Mouse (Mus musculus): ENCODE measurements at regions not wholly inside any gene's neighbourhood (a gene's known extent, or its start where the extent isn't known, plus 50 kb on each side); places are given as distances from the start of the nearest gene placed in this dataset.

DNA sequence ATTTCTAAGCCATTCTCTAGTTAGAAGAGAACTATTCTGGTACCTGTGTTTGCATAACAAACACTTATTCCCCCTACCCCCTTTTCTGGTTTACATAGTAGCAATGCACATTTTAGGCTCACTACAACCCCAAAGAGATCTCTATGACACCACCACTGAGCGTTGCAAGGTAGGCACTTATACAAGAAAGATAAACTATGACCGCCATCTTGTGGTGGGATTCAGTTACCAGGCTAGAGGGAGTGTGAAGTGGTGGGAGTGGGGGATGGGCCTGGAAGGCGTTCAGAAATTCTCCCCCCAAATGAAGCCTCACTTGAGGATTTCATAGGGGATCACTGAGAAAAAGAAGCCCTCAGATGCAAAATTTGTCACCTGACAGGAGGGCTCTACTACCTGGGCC is 64.4 kb upstream of the Fst start:
- in situ Hi-C loops (cut with MboI, MseI): no loop called here

DNA sequence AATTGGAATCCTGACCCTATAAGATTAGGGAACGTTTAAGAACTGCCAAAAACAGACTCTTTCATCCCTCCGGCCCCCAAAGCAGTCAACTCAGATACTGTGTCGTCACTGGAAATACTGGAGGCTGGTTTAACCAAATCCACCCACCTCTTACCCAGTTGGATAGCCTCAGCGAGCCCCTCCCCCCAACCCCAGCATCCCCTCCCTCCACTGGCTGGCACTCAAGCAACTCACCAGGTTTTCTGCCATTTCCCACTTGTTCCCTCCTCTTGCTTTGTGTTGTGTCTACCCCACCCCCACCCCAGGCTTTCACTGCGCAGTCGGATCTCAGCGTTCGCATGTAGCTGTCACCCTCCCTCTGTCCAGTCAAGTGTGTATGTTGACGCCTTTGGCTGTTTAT is 68.1 kb upstream of the Fst start:
- in situ Hi-C loops (cut with MboI, MseI): no loop called here

DNA sequence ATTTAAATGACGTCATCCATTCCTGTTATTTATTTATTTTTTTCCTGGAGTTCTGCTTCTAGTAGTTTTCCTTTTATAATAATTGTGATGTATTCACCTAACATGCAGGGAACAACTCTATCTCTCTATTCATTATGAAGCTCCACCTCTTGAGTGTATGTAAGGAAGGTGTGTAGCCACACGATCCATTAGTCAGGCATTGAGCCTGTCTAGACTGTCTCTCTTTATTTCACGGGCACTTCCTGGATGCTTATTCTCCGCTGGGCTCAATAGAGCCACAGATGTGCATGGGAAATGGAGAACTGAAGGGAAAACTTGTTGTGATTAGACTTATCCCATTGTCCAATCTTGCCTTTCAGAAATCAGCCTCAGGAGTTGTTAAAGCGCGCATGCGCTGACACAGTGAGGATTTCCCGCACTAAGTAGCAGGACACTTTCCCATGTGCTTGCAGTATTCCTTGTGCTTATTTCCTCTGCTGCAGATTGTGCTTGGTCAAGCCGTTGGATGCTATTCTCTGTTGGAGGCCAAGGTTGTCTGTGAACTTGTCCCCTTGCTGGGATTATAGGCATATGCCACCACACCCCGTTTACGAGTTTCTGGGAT is 71.5 kb upstream of the Fst start:
- in situ Hi-C loops (cut with MboI, MseI): no loop called here

DNA sequence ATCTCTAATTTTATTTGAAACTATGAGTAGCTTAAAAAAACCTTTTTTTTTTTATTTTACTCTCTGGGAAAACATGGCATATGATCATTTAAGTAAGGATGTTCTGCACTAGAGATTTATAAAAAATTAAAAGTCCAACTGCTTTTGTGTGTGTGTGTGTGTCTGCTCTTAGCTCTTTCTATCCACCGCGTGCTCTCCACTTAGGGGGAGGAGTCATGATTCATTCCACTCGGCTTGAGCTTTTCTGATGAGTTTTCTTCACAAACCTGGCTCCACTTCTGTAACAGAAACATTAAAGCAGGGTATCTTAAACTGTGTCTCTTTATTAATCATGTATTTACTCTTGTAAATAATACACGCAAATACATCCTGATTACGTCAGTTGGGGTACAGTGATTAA is 73.0 kb upstream of the Fst start:
- in situ Hi-C loops (cut with MboI, MseI): no loop called here

DNA sequence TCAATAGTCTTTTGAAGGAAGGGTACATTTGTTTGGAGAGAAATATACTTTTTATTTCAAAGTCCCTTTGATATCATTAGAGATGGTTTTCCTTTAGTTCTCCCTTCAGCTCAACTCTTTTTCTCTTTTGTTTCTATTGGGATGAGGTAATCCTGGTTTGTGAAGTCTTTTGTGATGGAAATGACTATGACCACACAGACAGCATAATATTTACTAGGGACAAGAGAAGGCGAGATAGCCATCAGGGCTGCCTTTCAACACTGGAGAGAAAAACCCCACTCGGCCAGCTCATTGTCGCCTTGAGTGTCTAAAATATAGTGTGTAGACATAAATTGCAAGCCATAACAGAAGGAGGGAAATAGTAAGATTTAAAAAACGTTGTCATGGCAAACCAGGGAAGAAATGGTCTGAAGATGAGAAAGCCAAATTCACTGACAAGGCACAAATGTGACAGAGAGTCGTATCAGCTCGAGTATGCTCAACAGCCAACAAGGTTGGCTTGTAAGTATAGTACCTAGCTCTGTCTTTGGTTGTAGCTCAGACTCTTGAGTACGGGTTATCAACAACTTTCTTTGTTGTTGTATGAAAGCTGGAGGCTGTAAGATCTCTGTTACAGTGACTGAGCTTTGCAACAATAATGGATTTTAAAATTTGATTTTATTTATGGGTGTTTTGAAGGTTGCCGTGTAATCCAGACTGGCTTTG is 73.8 kb upstream of the Fst start:
- in situ Hi-C loops (cut with MboI, MseI): no loop called here

DNA sequence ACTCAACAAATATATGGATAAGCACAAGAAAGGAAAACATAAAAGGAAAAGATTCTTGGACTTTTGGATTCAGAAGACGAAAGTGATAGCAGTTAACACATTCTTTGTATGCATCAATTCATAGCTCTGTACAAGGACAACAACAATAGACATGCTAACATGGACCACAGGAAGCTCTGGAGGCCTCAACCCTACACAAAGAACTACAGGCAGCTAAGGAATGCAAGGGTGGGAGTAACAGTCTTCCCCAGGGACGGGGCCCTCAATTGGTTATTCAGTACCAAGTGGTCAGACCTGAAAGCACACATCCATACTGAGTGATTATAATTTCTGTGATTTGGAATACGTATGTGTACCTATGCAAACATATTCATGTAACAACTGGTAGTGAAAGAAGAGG is 75.8 kb upstream of the Fst start:
- in situ Hi-C loops (cut with MboI, MseI): no loop called here

DNA sequence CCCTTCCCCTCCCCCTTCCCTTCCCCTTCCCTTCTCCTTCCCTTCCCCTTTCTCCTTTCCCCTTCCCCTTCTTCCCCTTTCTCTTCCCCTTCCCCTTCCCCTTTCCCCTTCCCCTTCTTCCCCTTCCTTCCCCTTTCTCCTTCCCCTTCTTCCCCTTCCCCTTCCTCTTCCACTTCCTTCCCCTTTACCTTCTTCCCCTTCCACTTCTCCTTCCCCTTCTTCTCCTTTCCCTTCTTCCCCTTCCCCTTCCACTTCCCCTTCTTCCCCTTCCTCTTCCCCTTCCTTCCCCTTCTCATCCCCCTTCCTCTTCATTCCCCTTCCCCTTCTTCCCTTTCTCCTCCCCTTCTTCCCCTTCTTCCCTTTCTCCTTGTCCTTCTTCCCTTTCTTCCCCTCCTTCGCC is 77.0 kb upstream of the Fst start:
- in situ Hi-C loops (cut with MboI, MseI): no loop called here

DNA sequence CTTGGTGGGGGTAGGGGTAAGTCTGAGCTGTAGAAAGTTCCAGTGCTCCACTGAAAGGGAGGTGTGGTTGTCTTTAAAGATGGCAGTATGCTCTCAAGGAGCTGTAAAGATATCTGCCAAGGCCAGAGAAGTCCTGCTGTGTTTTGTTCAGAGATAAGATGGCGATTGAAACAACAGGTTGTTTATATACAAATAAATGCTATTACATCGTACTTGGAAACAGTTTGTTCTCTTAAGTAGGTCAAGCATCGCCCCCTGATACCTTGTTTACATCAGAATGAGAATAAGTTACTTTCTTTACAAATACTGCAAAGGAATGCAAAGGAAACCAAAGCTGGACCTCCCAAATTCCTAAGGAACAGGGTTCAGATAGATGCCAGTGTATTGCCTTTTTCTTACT is 113.0 kb upstream of the Fst start:
- in situ Hi-C loops (cut with MboI, MseI): no loop called here

DNA sequence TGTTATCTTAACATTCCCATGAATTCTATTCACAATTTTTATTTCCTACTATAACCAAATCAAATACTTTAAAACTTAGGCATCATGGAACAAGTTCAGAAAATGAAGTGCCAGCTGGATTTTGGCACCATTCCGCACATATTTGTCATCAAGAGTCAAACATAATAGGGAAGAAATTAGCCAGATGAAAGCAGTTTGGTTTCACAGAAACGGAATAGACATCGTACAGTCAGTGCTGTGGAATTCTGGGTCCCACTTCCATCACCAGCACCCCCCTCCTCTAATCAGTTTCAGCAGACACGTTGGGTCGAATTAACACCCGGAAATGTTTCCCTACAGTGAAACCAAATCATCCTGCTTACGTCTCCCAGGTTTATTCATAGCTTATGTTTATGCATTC is 125.8 kb upstream of the Fst start:
- in situ Hi-C loops (cut with MboI, MseI): no loop called here

DNA sequence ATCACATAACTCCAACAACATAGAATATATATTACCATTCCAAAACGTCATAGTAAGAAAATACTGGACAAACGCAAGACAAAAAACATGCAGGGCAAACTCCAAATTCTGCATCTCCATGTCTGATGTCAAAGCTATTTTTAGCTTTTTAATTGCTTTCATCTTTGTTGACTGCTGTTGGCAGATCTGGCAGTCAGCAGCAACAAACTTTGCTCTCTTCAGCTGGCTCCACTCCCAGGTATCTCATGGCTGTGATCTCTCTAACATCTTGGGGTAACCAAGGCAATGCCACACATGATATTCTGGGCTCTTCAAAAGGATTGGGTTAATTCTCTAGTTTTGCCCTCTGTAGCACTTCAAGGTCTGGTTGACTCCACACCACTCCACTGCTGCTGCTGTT is 128.9 kb upstream of the Fst start:
- in situ Hi-C loops (cut with MboI, MseI): no loop called here

DNA sequence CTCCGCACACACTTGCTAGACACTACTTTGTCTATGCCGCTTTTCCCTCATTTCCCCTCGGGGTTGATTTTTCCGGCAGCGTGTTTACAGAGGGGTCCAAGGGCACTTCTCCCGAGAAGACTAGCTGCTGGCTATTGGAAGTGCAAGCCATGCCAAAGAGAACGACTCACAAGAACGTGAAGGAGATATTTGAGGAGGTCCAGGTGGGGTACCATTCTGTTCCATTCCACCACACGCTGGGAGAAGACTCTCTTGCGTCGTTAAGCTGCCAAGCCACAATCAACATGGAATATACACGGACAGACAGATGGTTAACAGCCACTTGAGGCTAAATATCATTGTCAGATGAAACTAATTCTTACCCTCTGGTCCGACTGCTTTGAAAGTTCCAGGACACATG is 144.6 kb upstream of the Fst start:
- in situ Hi-C loops (cut with MboI, MseI): loop anchor here in 1 of 2 experiments (10.0 kb wide), 1 partner anchor 239 kb away; no protein-coding TSS in a partner anchor

DNA sequence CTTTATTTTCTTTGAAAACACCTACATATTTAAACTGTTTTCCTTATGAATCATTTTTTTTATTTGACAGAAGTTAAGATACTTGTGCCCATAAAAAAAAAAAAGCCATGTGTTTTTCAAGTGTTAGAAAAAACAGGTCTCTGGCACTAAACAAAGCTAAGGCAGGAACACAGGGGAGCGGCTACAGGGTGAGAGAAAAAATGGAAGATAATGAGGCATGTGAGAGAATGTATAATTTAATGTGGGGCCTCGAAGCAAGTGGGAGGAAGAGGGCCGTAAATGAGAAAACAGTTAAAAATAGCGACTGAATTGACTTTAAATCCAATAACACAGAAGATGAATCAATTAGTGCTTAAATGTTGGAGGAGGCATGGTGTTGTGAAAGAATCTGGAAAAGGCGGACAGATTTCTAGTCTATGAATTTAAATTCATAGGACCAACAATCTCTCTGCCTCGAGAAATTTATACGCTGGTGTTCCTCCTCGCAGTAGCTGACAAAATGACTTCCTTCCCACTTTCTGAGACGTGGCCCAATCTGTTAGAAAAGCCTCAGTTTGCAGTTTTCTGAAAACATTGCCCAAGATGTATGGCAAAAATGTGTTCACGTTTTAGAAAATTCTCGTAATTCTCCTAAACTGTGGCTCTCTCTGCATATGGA is 145.4 kb upstream of the Fst start:
- in situ Hi-C loops (cut with MboI, MseI): loop anchor here in 1 of 2 experiments (10.0 kb wide), 1 partner anchor 239 kb away; no protein-coding TSS in a partner anchor

DNA sequence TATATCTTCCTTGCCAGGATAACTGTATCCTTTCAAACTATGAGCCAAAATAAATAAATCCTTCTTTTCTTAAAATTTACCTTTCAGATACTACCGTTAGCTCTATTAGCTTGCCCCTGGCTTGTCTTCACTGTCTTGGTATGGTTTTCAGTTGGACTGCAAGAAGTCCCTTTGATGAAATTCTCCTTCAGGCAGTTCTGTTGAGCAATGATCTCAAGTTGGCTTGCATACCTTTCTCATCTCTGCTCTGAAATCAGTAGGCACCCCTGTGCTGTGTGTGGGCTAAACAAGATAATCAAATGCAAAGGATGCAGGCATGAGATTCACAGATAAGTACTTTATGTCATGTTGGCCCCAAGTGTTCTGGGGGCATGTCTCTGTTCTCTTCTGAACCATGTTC is 155.2 kb upstream of the Fst start:
- in situ Hi-C loops (cut with MboI, MseI): loop anchor here in 1 of 2 experiments (5.0 kb wide), 1 partner anchor 103 kb away; no protein-coding TSS in a partner anchor

DNA sequence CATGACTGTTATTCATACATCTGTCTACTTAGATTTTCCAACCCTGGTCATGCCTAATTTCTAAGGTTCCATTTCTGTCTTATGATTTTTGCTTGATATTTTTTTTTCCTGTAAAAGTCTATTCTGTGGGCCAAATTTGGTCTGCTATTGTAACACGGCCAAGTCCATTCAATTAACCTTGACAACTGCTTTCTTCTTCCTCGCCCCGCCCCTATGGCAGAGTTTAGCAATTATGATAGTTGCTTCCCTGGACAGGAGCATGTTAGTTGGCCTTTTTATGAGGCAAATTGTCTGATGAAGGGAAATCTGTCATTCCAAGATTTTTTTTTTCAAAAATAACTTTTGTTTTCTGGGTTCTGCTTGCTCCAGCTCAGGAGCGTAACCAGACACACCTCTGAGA is 160.7 kb upstream of the Fst start:
- in situ Hi-C loops (cut with MboI, MseI): no loop called here

DNA sequence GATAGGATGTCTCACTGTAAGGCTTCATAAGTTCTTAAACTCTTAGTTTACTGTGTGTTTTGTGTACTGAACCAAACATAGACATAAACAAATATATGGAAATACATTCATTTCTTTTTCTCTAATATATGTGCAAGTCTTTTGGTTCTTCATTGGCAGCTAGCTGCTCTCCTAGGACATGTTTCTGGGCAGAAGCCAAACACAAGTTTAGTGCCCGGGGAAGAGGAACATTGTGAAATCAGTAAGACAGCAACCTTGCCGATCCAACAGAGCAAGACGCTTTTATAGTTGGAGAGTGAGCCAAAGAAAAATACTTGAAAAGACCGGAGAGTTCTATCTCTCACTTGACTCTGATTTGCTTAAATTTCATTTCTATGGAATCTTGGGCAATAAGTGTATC is 178.0 kb upstream of the Fst start:
- in situ Hi-C loops (cut with MboI, MseI): no loop called here

DNA sequence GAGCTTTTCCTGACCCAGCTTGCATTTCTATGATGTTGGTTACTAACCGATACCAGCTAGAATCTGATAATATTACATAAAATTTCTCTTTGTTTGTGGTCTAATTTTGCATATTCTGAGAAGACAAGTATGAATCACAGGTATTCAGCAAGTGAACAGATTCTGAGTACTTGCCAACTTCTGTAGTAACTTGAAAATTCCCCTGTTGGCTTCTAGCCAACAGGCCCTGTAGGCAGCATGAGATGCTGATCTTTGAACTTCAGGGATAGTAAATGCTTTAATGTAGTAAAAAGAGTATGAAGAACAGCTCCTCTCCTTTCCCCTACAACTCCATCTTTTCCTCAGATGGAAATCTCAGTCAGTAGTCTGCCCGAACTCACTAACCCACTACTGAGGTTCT is 178.5 kb upstream of the Mocs2 start:
- in situ Hi-C loops (cut with MboI, MseI): no loop called here

DNA sequence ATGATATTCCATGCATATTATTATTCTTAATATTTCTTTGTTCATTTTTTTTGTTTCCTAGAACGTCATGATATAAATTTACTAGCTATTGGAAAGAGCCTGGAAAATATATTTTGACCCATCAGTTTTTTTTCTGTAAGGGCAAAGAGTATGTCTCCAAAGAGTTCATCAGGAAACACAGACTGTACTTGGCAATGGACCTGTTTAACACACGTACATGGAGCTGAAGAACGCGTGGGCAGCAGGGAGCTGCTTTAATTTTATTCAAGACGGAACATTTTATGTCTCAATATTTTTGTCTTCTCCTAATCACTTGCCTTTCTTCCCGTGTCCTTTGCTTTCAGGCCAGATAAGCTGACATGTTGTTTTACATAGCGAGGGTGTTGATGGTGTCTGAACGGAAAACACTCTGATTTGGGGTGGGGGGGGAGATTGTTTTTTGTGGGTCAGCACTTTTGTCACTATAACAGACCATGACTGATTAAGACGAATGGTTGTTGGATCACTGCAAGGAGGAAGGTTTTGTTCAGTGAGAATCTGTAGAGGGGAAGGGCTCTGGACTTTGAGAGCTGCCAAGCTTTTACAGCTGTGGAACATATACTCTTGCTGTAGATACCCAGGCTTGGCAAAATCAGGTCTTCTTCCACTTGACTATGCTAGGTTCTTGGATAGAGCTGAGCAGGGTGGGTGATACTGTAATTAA is 176.2 kb upstream of the Mocs2 start:
- in situ Hi-C loops (cut with MboI, MseI): loop anchor here in 1 of 2 experiments (10.0 kb wide), 1 partner anchor 1273 kb away; no protein-coding TSS in a partner anchor

DNA sequence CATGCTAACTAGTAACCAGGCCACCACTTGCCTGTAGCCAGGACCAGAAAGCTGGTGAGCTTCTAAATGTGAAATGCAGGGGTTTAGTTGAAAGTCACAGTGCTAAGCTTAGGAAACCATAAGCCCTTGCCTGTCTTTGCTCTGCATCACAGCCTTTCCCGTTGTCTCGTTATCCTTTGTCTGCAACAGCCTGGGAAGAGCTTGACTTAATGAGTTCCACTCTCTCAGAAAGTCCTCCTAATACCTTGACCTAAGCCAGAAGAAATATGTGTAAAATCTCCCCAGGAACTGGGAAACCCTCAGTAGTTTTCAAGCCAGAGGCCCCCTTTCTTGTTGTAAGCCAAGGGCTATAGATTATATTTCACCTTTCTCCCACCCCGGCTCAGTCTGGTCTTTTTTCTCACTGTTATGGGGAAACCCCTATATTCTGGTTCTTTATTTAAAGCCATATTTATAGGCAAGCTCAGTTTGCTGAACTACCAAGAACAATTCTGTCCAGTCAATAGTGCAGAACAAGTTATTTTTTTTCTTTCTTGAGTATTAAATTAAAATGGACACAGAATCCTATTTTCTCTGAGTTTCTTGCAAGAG is 175.0 kb upstream of the Mocs2 start:
- in situ Hi-C loops (cut with MboI, MseI): loop anchor here in 1 of 2 experiments (10.0 kb wide), 1 partner anchor 1272 kb away; no protein-coding TSS in a partner anchor

DNA sequence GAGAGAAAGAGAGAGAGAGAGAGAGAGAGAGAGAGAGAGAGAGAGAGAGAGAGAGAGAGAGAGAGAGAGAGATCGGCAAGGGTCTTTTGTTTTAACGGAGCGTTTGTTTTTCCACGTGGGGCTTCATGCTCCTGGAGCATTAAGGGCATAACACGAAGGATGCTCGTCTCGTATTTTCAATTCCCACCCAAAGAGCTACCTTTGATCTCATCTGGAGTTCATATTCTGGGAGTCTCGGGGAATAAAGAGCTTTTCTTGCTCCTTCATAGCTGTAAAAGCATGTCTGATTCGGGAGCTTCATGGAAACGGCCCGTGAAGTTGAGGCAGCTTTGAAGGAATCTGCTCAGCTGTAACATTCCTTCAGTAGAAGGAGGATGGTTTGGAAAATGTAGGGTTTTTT is 174.5 kb upstream of the Mocs2 start:
- in situ Hi-C loops (cut with MboI, MseI): loop anchor here in 1 of 2 experiments (10.0 kb wide), 1 partner anchor 1271 kb away; no protein-coding TSS in a partner anchor

DNA sequence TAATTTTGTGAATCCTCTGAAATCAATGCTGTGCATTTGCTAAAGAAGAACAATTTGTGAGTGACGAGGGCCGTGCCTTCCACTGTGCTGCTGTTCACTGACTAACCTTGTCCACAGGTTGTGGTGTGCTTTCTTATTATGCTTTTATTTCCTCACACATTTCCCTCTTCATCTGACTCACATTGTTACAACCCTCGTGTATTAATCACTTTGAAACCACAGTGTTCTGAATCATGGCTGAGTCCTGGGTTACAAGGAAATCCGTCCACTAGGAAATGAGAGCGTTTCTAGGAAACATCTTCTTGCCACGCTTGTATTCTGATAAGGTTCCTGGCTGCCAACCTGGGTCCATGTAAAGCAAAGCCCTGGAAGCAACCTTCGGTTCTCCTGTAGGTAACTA is 163.8 kb upstream of the Mocs2 start:
- in situ Hi-C loops (cut with MboI, MseI): no loop called here

DNA sequence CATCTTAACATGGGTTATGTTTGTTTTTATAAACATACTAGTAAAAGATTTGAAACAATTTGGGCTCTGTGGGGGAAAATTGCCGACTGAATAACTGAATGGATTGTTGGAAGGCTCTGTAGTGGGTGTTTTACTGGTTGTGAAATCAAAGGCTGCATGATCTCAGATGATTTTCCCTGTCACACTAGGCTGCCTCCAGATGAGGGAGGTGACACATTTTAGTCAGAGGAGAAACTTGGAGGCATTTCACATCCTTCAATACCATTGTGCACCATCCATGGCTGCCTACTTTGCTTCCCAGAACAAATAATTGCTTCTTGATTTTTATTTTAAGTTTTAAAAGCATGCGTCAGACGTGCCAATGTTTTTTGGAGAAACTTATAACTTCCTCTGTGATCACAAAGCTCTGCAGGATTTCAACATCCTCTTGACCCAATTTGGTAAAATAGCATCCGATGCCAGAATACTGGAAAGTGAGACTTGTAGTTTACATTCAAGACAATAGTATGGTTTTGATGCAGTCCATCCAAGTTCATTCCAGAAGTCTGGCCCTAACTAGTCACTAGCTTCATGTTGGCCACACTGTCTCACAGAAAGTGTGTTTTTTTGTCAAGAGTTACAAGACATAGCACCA is 163.0 kb upstream of the Mocs2 start:
- in situ Hi-C loops (cut with MboI, MseI): no loop called here
